Mouse (Mus musculus) cortical plate, adult 2 months (tissue): ENCODE measurements around the gene Arl15.

Experiments
- CTCF ChIP-seq: fragments of 200-500 bp; IDR thresholded peaks from 2 replicates; pipeline ENCODE4 v1.5.1; 2011; ENCODE audit warnings: mild to moderate bottlenecking, control low read depth, low read length; ENCODE audit not compliant: insufficient read depth; ENCODE audit errors: extremely low read depth
- POLR2A ChIP-seq: fragments of 200-500 bp; IDR thresholded peaks from 2 replicates; pipeline ENCODE4 v1.6.1; 2011; ENCODE audit warnings: mild to moderate bottlenecking, low read length, control low read depth; ENCODE audit not compliant: insufficient read depth; ENCODE audit errors: extremely low read depth

- no peak for TF ChIP-seq POLR2A
- no peak for TF ChIP-seq CTCF
These were observed 66.9 kb downstream of the Arl15 start for GRCm38 (mm10) chr13:113861231-113861630.
